Mouse (Mus musculus) ES-Bruce4 (cell line): ENCODE results near the gene Gtpbp1.
A peak's percentile ranks its signal among the peaks of the same experiment; 100 is the strongest.

Experiments
- CTCF ChIP-seq: IDR thresholded peaks from one replicate; pipeline ENCODE4 v1.8.1; 2011; ENCODE audit warnings: low read depth, low read length
- EP300 ChIP-seq: IDR thresholded peaks from 2 replicates; pipeline ENCODE4 v1.6.1; 2011; ENCODE audit warnings: low read depth, low read length; ENCODE audit not compliant: insufficient read depth
- POLR2A ChIP-seq: IDR thresholded peaks from one replicate; pipeline ENCODE4 v1.8.1; 2011; ENCODE audit warnings: low read length; ENCODE audit not compliant: insufficient read depth

GRCm38 (mm10) chr15:79658531-79659375 is 31.9 kb upstream of the Gtpbp1 start, which contains the start of the genes Fam227a and Cby1:
- no peak for TF ChIP-seq EP300
- TF ChIP-seq CTCF = no peak
- TF ChIP-seq POLR2A = peak; percentile 64
